Mouse (Mus musculus): ENCODE results near the gene Gimap3.

Gimap3 gene

DNA sequence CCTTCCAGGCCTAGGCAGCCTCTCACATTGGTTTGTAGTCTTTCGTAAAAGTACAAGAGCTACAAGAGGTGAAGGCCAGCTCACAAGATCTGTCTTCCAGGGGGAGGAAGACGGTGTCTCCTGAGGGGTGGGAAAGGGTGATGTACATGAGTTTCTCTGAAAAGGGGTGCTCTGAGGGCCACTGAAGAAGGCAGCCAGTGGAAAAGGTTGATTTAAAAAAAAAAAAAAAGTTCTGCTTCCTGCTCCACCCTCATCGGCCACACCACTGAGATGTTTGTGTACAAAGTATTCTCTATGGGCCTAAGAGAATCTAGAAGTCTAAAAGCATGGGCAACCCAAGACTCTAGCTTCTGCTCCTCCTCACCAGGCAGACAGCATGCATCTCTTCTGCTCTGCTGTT is at the start of gene Gimap3:
Gene Gimap3, minus strand, starts transcription at position 156 of the 400 bp plus-strand sequence.
- no peak for DNase-seq (ENCODE audit: low spot score)

DNA sequence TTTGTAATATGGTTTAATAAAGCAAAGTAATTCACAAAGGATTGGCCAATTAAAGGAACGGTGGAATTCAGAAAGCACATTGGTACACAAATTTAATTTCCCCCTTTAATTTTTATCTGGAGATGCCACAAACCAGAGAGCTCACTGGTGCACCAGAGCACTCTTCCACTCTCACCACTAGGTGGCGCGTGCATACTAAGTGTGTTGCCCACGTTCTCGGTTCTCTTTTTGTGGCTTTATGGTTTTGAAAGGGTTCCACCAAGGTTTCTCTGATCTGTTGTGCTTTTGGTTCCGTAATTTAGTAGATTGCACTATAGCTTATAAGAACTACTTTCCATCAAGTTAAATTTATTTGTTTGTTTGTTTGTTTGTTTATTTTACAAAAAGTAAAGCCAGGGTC is 47.2 kb upstream of the Gimap3 start:
- DNase-seq (ENCODE audit: low spot score): peak; percentile 78

DNA sequence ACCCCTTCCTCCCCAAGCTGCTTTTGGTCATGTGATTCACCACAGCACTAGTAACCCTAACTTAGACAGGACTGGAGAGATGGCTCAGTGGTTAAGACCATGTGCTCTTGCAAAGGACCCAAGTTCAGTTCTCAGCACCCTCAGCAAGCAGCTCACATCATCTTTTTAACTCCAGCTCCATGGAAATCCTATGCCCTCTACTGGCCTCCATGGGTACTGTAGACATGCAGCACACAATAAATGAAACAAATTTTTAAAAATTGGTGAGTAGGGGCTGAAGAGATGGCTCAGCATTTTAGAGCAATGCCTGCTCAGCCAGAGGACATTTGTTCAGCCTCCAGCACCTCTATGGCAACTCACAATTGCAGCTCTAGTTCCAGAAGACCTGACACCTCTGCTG is 44.4 kb upstream of the Gimap3 start:
- DNase-seq (ENCODE audit: low spot score): no peak

DNA sequence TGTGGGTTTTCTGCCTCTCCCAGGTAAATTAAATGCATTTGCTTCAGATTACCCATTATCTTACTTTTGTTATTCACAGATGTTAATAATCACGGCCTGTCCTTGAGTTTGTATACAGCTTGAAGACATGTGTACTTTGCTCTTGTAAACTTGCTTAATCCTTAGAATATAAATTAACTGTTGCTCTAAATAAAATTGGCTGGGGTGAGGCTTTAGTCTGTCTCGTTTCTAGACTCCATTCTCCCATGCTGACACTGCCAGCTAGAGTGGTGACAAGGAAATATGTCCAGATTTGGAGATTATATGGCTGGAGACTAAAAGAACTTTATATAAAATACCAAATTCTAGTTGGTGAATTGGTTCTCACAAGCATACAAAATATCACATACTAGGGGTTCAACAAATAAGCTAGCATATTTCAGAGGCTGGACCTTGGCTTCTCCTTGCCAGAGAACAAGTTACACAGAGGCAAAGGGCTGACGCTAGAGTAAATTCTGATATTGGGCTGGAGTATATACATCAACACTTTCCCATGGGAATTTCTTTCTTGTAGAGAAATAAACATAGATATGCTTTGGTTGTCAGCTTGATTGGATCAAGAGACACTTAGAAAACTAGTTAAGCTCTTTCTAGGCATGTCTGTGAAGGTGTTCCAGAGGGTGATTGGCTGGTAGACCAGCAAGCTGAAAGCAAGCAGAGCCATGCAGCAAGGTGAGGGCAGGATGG is 39.0 kb upstream of the Gimap3 start:
- DNase-seq (ENCODE audit: low spot score): no peak

DNA sequence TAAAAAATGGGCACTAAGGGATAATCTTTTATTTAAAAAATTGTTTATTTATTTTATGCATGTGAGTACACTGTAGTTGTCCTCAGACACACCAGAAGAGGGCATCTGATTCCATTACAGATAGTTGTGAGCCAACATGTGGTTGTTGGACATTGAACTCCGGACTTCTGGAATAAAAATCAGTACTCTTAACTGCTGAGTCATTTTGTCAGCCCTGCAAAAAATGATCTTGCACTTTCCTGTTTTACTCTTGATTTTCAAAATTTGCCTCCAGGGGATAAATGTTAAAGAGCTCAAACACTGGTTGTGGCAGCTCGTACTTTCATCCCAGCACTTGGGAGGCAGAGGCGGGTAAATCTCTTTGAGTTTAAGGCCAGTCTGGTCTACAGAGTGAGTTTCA is 36.1 kb upstream of the Gimap3 start:
- no peak for DNase-seq (ENCODE audit: low spot score)

DNA sequence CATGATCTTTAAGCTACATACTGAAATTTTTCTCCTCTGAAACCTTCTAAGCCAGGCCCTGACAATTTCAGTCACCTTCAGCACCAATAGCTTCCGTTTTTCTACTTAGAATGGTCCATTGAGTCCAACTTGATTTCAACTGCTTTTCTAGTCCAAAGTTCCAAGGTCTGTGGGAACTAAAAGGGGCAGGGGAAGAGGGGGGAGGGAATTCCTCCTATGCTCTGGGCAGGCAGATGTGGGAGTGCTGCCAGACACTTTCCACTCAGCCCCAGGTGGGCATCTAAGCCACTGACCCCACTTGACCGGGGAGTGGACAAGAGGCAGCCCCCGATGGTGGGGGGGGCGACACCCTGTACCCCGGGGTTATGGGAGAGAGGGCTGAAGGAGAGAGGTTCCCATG is 33.7 kb upstream of the Gimap3 start:
- no peak for DNase-seq (ENCODE audit: low spot score)

DNA sequence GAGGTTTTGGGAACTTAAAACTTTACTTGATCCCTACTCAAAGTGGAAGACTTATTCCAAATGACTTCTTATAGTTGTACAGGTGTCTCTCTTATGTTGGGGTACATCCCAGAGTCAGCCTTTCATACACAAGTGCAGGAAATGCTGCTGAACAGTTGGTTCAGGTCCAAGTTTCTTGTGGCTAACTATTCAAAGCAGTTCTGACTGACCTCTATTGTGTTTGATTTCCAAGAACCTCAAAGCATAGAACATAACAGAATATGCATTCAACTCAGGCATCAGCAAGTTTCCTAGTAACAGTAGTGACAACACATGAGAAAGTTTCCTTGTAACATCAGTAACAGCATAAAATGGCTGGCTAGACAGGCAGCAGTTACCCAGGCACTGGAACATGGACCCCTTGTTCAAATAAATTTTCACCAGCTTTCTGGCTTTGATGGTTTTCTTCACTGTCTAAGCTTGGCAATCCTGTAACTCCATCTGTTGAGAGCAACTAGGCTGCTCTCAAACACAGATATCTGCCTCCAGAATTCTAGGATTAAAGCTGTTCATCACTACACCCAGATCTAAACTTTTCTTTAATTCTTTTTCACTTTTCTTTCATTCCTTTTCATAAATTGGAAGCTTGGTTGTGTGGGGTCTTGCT is 32.9 kb upstream of the Gimap3 start:
- no peak for DNase-seq (ENCODE audit: low spot score)

DNA sequence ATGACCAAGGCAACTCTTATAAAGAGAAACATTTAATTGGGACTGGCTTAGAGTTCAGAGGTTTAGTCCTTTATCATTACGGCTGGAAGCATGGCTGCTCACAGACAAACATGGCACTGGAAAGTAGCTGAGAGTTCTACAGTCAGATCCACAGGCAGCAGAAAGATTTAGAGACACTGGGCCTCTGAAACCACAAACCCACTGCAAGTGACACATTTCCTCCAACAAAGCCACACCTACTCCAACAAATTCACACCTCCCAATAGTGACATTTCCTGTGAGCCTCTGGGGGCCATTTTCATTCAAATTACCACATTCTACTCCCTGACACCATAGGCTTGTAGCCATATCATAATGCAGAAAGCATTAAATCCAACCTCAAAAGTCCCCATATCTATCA is 31.2 kb upstream of the Gimap3 start:
- no peak for DNase-seq (ENCODE audit: low spot score)

DNA sequence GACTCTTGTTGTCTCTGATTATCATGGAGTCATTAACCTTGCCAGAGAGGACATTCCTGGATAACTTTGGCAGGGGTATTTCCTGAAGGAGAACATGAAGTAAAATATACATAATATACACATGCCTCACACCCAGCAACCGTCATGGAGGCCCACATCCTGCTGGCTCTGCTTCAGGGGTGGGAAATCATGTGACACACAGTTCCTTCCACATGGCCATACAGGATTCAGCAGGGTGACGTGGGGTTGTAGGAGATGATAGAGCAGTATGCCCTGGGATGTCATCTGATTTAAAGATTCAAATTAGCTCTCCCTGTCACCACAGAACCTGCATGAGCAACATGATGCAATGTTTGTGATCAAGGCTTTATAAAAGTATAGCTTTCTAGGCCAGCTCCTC is 17.2 kb upstream of the Gimap3 start:
- DNase-seq (ENCODE audit: low spot score): no peak

DNA sequence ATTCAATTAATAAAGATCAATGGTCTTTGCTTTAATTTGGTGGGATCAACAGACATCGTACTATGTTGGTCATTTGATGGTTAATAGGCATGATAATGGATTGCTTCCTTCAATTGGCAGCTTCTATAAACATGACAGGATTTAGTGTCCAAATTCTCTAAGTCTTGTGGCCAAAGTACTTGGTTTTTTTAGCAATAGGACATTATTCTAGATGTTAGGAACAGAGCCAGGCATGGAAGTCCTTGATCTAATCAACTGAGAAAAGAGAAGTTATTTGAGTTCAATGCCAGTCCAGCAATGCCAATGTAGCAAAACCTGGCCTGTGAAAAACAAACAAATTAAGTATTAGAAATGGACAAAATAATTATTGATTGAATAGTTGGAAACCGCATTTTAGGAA is 14.9 kb upstream of the Gimap3 start:
- DNase-seq (ENCODE audit: low spot score): no peak

DNA sequence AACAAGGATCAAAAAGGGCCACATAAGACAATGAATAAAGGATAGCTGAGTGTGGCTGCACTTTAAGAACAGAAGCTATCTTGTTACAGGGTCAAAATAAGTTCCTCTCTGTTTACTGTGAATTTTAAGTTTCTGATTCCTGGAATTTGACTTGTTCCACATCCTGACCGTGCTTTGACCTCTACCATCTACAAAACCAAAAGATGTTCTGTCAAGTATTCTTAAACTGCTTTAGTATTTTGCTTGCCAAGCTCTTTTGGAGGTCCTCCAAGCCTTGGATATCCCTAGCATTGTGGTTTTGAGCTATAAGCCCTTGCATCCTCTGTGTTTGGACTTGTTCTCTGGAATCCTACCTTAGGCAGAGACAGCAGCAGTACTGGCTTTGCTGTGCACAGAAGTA is 14.5 kb upstream of the Gimap3 start:
- DNase-seq (ENCODE audit: low spot score): peak; percentile 13

DNA sequence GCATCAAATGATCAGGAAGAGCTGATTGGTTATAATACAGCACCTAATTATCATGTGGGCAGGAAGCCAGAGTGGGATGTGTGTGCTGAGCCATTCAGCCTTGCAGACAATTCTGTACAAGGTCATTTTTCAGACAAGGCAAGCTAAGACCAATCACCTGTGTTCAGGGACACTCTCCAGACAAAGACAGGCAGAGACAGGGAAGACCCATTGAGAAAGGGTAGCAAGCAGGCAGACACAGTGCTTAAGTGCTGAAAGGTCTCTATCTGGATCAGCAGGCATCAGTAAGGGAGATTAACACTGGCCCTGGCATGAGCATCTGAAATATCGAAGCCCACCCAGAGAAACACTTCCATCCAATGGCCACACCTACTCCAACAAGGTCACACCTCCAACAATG is 13.8 kb upstream of the Gimap3 start:
- DNase-seq (ENCODE audit: low spot score): no peak

DNA sequence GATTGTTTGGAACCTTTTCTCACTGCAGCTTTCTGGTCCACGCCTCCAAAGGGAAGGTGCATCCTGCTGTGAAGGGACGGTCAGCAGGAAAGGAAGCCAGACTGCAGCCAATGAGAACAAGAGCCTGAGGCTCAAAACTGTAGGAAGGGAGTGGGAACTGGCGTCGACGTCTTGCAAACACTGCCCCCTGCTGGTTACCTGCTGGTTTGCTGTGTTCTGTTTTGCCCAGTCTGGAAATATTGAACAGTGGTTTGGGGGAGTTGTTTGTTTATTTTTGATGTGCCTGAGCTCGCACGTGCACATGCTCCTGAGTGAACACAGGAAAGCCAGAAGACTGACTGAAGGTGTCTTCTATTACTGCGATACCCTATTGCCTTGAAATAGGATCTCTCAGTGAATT is 1.4 kb upstream of the Gimap3 start:
- peak; percentile 83 for DNase-seq (ENCODE audit: low spot score)

DNA sequence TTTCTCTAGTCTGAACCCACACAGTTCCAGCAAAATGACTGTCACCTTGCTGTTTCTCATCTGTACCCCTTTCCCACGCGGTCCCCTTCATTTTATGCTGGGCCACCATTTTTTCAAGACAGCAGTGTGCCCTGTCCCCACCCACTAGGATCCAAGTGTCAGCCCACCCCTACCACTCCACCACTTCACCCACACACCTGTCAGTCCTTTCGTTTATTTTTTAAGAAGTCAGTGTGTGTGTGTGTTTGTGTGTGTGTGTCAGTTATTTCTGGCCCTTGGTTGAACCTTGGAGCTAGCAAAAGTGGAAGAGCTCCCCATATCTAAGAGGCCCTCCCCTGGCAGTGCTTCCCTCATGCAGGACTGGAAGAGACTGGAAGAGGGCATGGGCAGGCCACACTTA is 1.7 kb downstream of the Gimap3 start:
- DNase-seq (ENCODE audit: low spot score): no peak

DNA sequence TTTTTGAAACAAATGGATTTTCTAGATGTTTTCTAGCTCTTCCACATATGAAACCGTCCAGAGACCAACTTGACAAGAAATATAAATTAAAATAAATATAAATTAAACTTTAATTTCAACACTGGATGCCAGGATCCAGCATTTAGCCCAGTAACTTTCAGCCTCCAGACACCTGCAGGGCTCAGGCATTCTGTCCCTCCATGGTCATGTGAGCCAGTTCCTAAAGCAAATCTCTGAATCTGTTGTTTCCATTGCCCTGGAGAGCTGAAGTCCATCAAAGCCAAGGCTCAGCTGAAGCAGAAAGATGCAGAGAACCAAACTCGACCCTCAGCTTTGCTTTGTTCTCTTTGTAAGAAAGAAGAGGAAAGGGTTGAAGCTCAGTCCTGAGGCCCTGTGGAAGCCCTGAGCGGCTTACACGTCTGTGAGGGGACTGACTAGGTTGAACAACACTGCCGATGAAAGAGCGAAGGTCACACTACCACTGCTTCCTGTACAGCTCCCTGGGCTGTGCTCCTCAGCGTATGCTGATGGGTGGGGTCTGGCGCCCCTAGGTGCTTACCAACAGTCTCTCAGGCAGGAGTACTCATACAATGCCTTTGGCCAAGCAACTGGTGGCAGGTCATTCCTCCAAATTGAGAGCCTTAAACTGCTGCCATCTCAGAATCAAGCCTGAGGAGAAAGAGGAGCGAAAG is 2.3 kb downstream of the Gimap3 start:
- DNase-seq (ENCODE audit: low spot score): no peak

DNA sequence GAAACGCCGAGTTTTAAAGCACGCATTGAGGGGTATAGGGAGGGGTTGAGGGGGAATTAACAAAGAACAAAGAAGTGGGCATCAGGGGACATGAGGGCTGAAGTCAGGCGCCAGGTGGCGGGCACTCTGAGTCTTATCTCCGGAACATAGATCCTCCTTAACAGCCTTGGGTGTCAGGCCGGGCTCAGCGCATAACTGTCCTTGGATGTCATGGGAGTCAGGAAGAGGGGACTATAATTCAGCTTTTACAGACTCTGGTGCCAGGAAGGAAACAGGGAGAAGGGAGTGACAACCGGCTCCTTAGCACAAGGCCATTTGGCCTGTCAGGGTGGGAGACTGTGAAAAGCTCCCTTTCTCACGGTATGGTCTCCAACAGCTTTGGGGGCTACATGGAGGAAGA is 6.2 kb downstream of the Gimap3 start:
- no peak for DNase-seq (ENCODE audit: low spot score)

DNA sequence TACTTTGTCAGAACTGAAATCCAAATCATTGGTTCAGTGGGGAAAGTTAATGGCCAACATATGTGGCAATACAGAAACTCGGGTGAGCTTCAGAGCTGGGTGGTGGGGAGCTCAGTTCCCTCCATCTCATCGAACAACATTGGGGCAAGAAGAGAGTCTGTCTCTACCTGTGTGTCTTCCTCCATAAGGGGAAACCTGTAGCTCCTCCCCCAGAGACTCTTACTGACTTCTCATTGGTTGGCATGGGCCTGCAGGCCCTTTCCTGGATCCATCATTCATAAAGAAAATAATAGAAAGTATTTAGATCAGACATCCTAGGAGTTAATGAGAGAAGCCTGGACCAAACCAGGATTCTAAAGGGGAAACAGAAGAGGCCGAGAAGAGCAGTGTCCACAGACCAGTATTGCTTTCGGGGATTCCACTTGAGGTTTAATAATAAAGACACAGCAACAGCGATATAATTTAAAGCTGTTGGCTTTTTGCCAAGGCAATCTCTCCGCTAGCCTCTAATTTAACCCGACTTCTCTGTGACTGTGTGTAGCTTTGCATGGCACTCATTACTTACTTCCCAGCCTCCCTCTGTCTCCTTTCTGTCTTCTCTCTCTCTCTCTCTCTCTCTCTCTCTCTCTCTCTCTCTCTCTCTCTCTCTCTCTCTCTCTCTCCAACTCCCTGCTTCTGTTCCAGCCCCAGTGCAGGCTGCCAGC is 6.9 kb downstream of the Gimap3 start:
- no peak for DNase-seq (ENCODE audit: low spot score)

DNA sequence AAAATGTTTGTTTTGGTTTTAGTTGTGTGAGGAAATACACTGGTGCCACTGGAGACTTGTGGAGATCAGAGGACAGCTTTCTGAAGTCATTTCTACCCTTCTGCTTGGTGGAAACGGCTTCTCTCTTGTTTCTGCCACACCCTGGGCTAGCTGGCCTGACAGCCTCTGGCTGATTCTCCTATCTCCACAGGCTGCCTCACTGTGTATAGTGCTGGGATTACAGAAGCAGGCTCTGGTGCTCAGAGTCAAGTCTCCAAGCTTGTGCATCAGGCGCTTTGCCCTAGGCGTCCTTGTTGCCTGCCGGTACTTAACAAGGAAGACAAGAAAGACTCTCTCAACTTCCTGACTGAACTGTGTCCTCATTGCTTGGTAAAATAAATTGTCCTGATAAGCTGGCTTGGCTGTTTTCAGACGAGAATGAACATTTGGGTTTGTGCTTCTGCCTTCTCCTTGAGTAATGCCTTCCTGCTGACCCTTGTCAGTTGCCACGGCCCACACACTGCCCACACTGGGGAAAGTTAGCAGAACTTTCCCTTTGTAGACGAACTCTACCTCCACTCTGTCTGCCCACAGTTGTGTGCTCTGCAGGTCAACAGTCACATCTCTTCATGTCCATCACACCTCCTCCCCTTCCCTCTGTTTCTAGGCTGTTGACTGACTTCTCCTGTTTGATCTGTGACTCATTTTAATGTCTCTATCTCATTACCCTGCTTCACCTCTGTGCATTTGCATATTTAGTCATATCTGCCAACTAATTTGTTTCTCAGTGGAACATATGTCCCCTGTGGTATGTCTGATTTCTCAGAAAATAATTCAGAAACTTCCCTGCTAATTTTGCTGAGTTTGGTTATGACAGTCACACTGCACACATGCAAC is 23.3 kb downstream of the Gimap3 start:
- no peak for DNase-seq (ENCODE audit: low spot score)

DNA sequence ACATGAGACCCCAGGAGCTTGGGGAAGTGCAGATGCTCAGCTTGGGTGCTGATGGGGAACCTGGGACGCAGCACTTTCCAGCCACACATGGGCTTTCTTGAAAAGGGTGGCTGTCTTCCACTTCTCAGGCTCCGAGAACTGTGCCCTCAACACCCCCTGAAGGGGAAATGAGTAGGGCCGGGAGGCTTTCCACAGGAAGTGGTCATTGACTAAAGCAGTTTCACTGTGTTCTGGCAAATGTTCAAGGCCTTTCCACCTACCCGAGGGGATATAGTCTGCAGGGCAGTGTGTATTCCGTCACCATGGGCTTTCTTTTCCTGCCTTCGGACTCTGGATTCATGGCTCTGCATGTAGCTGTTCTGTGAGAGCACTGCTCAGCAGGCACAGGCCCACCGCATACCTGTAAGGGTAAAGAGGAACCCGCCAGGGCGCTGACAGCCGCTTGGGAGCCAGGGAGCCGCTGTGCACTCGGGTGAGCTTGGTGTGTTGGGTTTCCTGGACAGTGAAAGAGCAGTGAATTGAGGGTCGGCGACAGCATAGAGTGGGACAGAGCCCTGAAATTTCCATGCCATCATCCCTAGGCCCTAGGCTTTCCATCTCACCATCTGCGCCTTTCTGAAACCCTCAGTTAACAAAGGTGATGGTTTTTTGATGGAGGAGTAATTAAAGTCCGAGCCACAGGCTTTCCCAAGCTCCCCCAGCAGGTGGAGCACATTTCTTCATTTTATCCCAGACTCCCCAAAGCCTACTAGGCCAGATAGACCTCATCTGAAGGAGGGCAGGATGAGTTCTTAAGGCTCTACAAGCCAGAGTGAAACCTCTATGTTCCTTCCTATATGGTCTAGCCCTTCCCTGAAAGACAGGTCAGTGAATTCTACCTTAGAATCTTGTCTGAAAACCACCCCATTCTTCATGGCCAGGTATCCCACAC is 24.4 kb downstream of the Gimap3 start, which contains the start of gene Gimap5:
Gene Gimap5, plus strand, starts transcription at position 239 of the 931 bp plus-strand sequence.
- DNase-seq (ENCODE audit: low spot score): no peak

DNA sequence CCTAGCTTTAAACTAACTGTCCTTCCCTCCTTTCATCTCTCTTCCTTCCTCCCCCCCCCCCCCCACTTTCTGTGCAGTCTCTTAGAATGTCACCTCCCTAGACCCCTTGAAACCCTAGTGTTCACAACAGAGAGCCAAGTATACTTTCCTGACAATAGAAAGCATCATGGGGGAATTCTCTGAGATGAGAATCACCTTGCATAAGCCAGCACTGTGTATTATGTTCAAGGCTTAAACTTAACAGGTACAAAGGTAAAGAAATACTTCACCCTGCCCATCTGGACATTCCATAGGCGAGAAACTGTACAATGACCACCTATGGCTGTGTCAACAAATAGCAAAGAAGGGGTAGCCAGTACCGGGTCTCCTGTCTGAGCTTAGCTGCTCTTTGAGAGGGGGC is 25.2 kb downstream of the Gimap3 start:
- DNase-seq (ENCODE audit: low spot score): no peak
